Mouse (Mus musculus) forebrain, embryonic 12.5 days (tissue): ENCODE measurements at regions not wholly inside any gene's neighbourhood (a gene's known extent, or its start where the extent isn't known, plus 50 kb on each side); places are given as distances from the start of the nearest gene placed in this dataset.

Experiments
- ATAC-seq: fragments of 200-750 bp; cut with Nextera tagmentation; 2 replicates; pipeline ENCODE4 v1.8.0; 2017; ENCODE audit warnings: moderate TSS enrichment; ENCODE audit not compliant: low FRiP score
- H3K27ac ChIP-seq: fragments of 300-500 bp; sonication (generic); 2 replicates; pipeline ENCODE4 v1.5.1; 2016; ENCODE audit warnings: mild to moderate bottlenecking
- H3K27me3 ChIP-seq: fragments of 300-500 bp; sonication (generic); 2 replicates; pipeline ENCODE4 v1.6.1; 2016; ENCODE audit warnings: mild to moderate bottlenecking
- H3K36me3 ChIP-seq: fragments of 300-500 bp; sonication (generic); replicated peaks from 2 replicates; pipeline ENCODE4 v1.6.1; 2016; ENCODE audit warnings: mild to moderate bottlenecking
- H3K4me1 ChIP-seq: fragments of 300-500 bp; sonication (generic); 2 replicates; pipeline ENCODE4 v1.6.1; 2016
- H3K4me2 ChIP-seq: fragments of 300-500 bp; sonication (generic); 2 replicates; pipeline ENCODE4 v1.6.1; 2016; ENCODE audit warnings: mild to moderate bottlenecking, moderate library complexity
- H3K4me3 ChIP-seq: fragments of 300-500 bp; sonication (generic); replicated peaks from 2 replicates; pipeline ENCODE4 v1.5.1; 2016; ENCODE audit warnings: mild to moderate bottlenecking
- H3K9ac ChIP-seq: fragments of 300-500 bp; sonication (generic); 2 replicates; pipeline ENCODE4 v1.6.1; 2016; ENCODE audit warnings: mild to moderate bottlenecking
- H3K9me3 ChIP-seq: fragments of 300-500 bp; sonication (generic); 2 replicates; pipeline ENCODE4 v1.6.1; 2016
- WGBS: fragments of 180-500 bp; shearing (Covaris S2); methylation state at CpG from one replicate; pipeline ENCODE4 v1.1.7; 2016; 5-methylcytosine and 5-hydroxymethylcytosine counted together

DNA sequence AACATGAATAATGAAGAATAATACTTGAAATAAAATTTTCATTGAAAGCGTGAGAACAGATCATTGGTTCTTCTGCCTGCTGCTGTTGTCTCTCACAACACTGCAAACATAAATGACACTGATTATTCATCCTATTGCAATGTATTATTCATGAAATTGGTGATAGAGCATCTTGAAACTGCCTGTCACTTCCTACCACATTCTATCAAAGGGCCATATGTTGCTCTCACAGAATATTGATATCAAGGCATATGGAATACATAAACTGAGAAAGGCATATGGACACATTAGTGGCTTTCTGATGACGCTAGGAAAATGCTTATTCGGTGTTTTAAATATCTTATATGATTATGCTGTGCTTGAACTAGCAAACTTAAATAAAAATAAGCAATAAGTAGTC, 371.6 kb downstream of the Cdh19 start:
- peak; percentile 46; the same call in 1 of the 2 replicates for ATAC-seq
- WGBS: 77% methylated on average over 3 of the region's 3 CpGs
- Histone ChIP-seq H3K9ac (no peak overlapping the region), H3K4me2 (no peak overlapping the region), H3K27me3 (no peaks in the 10 kb centered on the region), H3K36me3 (no peaks in the 10 kb centered on the region), H3K4me3 (no peak overlapping the region), H3K4me1 (no peaks in the 10 kb centered on the region), H3K27ac (no peak overlapping the region), H3K9me3 (no peaks in the 10 kb centered on the region)

DNA sequence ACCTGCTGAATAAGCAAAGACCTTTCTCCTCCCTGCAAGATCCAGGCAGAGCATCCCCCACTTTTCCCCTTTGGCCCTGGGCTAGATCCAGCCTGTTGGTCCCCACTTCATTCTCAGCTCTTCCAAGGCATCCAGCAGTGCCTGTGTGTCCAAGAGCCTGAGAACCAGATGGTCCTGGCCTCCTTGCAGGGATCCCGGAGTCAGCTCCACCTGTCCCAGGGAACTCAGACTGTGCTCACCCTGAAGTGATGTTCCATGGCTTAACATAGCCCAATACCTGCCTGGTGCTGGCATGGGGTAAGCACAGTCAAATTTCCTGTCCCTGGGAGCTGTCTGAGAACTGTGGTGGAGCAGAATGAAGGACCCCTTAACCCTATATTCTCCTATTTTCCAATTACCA, 396.1 kb downstream of the Cdh19 start:
- WGBS: 82% methylated on average over 1 of the region's 1 CpGs
- no peak overlapping the region for H3K4me3 ChIP-seq
- H3K9ac ChIP-seq: no peak overlapping the region
- H3K36me3 ChIP-seq: no peaks in the 10 kb centered on the region
- no peak overlapping the region for H3K4me2 ChIP-seq
- H3K9me3 ChIP-seq: no peaks in the 10 kb centered on the region
- no peak for ATAC-seq
- H3K27ac ChIP-seq: no peak overlapping the region
- no peaks in the 10 kb centered on the region for H3K4me1 ChIP-seq
- no peaks in the 10 kb centered on the region for H3K27me3 ChIP-seq
